Mouse (Mus musculus): ENCODE results near the gene Ank2.
"Not testable (repeated sequence)": the region's sequence is repeated elsewhere in the genome, so short reads cannot be mapped to it uniquely, and the experiment has no call there.

The Ank2 gene

DNA sequence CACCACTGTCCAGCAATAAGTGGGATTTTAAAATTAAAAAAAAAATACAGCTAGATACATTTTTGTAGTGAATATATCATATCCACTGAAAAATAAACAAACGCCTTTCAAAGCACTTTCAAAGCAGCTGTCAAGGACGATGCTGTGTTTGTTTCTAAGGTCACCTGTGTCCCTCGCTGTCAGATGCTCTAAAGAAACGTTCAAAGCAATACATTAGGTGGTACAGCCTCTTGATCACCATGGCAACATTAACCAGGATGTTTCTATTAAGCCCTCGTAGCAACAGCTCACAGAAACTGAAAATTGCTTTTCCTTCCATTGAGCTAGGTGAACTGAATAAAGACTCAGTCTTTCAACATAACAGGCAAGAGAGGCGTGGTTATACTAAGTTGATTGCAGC, 17.5 kb downstream of the Ank2 start:
- DNase-seq (ENCODE audit: low spot score in 2 of 2) = no peak

DNA sequence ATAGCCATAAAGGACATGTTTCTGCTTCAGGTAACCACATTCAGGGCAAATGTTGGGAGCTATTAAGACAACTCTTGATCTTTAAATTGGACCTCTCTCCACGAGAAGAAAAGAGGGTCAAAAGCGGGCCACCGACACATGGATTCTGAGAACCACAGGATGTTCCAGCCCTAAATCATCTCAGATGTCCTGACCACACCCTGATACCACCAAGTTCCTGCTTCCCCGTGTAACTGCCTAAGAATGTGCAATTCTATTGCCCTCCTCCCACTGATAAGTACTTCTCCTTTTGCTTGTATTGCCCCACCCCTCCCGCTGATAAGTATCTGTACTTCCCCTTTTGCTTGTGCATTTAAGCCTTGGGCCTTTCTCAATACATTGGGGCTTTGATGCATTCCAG, 18.8 kb downstream of the Ank2 start:
- not testable (repeated sequence) for DNase-seq (ENCODE audit: low spot score in 2 of 2)

DNA sequence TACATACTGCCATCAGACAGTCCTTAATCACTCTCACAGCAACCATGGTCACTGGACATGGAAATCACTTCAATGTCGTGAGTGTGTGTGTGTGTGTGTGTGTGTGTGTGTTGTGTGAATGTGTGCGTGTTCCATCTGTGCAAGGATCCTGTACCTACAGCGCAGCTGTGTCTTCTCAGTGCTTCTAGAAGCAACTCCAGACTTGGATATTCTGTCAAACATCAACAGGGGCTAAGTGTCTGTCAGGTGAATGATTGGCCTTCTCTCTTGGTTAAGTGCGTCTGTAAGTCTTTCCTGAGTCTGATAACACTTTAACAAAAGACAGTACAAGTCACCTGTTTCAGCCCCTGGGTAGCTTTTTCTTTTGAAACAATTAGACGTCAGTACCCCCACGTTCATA, 25.0 kb downstream of the Ank2 start:
- DNase-seq (ENCODE audit: low spot score in 2 of 2) = no peak

DNA sequence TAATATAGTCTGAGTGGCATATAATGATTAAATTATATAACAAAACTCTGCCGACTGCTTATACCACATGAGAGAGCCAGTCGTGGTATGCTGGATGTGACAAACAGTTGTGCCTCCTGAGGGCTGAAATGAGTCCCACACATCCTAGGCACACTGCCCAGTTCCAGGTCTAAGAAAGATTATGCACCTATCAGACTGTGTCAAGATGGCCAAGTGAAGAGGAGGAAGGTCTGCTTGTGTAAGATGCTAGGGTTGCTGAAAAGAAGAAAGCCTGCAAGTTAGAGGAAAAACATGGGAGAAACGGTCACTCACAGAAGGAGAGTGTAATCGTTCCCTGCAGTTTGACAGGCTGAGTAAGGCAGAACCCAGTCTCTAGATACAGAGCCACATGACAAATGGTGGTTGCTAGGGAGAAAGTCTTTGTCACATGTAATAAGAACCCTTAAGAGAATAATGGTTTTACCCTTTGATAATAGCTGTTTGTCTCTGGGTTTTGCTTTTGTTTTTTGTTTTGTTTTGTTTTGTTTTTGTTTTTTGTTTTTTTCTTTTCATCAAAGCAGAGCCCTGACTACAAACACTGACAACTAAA, 29.9 kb downstream of the Ank2 start:
- no peak for DNase-seq (ENCODE audit: low spot score in 2 of 2)

DNA sequence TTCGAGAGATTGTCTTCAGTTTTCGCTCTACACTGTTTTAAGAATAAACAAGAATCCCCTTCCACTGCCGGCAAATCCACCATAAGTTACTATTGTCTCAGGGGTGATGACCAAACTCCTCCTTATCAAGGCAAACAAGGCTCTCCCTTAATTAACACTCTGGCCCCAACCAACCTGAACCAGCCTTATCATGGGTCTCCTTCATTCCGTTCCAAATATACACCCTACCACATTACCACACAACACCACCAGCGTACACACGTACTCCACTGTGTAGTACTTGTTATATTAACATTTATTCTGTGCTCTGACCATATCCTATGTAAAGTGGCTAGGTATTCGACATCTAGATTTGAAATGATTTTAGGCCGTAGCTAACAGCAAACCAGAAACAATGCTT, 30.6 kb downstream of the Ank2 start:
- no peak for DNase-seq (ENCODE audit: low spot score in 2 of 2)

GRCm38 (mm10) chr3:127463816-127464480, 35.2 kb downstream of the Ank2 start:
- no peak for DNase-seq (ENCODE audit: low spot score in 2 of 2)

DNA sequence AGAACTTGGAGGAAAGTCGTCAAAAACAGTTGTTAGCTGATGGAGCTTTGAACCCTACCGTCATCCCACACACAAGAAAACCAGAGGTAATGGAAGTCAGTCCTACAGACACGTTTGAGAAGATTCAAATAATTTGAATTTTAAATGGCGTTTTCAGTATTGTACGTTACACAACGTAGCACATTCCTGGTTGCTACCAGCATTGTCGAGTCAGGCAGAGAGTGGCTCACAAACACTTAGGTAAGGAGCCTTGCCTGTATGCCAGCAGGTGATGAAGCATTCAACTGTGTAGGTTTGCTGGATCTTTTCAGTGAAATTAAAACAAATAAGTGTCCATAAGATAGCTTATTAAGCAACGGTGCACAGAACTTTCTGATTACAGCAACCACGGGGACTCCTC, 36.0 kb downstream of the Ank2 start:
- no peak for DNase-seq (ENCODE audit: low spot score in 2 of 2)

DNA sequence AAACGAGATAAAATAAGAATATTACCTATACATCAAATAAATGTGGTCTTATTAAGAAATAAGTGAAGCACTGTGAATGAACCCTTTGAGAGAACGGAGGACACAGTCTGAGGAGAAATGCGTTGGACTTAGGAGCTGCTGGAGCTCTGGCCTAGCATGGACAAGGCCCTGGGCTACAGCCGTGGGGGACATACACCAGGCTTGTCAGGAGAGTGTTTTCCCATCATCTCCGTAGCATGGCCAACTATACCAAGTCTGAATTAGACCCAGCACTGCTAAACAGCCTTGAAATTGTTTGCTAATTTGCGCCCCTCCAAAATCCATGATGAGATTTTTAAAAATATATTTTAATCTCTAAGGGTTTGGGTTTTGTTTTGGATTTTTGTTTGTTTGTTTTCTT, 36.7 kb downstream of the Ank2 start:
- DNase-seq (ENCODE audit: low spot score in 2 of 2) = no peak

DNA sequence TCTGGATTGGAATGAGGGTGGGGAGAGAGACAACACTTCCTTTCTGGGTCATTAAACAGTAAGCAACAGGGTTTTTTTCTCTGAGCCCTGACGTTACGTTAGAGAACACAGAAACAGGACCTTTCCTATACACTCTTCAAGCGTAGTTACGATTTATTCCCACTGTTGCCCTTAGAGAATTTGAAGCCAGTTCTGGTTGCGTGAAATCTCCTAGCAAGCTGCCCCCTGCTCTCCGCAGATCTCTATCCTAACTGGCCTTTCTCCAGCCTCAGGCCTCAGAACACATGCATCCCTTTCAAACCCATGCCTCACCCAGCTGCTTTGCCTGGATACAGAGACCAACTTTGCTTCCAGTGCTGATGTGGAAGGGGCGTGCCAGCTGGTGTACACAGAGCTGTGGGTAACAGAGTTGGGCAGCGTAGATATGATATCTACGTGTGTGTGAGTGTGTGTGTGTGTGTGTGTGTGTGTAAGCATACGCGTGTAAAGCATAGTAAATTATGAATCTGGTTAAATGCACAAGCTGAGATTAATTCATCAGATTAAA, 38.2 kb downstream of the Ank2 start:
- no peak for DNase-seq (ENCODE audit: low spot score in 2 of 2)

GRCm38 (mm10) chr3:127459858-127460257, 39.3 kb downstream of the Ank2 start:
- no peak for DNase-seq (ENCODE audit: low spot score in 2 of 2)

DNA sequence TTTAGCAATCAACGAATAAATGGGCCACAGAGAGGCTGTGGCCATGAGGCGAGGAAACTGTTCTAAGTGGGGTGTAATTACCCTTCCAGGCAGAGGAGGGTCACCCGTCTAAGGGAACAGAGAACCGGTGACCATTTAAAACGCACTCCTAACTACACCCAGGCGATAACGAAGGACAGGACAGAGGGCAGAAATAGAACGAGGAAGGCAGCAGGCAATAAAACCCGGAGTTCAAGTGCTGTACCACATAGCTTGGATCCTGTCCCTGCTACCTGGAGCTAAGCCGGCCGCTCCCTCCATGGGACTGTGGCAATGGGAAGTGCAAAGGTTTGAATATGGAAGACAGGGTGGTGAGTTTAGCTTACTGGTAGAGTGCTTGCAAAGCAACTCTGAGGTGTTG, 40.2 kb downstream of the Ank2 start:
- DNase-seq (ENCODE audit: low spot score in 2 of 2) = no peak

- DNase-seq (ENCODE audit: low spot score in 2 of 2) = no peak
These were observed 40.7 kb downstream of the Ank2 start for GRCm38 (mm10) chr3:127458420-127458798.

GRCm38 (mm10) chr3:127457761-127458419, 41.3 kb downstream of the Ank2 start:
- DNase-seq (ENCODE audit: low spot score in 2 of 2) = no peak

GRCm38 (mm10) chr3:127453738-127454137, 45.4 kb downstream of the Ank2 start:
- no peak for DNase-seq (ENCODE audit: low spot score in 2 of 2)

DNA sequence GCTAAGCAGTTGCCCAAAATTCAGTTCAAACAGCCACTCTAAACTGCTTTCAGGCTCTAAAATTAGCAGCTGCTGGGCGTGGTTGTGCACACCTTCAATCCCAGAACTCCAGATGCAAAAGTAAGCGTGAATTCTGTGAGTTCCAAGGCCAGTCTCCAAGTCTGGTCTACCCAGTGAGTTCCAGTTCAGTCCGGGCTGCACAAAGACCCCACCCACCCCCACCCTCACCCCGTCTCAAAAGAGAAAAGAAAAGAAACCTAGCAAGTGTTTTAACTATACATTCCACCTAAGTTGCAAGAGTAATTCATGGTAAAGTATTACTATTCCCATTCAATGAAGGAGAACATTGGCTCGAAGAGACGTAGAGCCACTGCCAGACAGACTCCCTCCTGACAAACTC, 45.9 kb downstream of the Ank2 start:
- no peak for DNase-seq (ENCODE audit: low spot score in 2 of 2)

DNA sequence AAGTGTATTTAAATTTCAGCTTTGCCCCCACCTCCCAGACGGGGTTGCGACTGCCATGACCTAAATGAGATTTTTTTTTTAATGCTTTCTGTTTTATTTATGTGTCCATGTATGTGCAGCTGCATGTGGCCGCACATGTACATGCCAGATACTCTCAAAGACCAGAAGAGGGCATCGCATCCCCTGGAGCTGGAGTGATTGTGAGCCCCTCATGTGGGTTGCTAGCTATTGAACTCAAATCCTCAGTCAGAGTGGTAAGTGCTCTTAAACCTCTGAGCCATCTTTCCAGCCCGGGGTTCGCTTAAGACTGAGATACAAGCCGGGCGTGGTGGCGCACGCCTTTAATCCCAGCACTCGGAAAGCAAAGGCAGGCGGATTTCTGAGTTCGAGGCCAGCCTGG, 46.9 kb downstream of the Ank2 start:
- no peak for DNase-seq (ENCODE audit: low spot score in 2 of 2)

DNA sequence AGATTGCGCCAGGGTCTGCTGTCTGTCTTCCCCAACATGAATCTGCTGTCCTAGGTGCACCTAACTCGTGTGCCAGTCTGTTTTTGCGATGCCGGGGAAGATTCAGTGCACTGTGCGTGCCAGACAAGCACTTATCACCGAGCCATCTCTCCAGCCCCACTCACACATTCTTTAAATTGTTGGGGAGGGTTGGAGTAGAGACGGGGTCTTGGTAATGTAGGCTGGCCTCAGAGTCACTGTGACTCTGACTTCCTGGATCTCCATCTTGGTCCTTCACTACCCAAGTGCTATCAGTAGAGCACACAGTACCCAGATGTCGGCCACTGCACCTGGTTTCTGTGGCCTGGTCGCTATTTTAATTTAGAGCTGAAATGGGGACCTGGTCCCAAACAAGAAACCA, 47.4 kb downstream of the Ank2 start:
- DNase-seq (ENCODE audit: low spot score in 2 of 2) = no peak

GRCm38 (mm10) chr3:127451070-127451469, 48.1 kb downstream of the Ank2 start:
- peak in 1 of 2 experiments; percentile 33 for DNase-seq (ENCODE audit: low spot score in 2 of 2)

DNA sequence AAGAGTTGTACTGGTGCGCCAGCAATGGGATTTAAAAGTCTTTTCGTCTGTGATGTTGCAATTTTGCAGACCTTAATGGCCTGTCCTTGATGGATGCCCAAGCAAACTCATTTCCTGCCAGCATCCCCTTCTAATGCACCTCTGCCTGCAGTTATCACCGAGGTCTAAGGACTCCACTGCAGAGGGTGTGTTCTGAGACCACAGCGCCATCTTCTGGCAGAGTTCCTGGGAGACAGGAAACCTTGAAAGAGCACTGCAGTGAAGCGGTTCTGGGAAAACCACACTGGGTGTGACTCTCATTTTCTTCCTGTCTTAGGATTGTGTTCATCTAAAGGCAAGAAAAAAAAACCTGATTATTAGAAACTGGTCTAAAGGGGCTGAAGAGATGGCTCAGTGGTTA, 53.0 kb downstream of the Ank2 start:
- peak; percentile 41 to 67 for DNase-seq (ENCODE audit: low spot score in 2 of 2)

GRCm38 (mm10) chr3:127433291-127433690, 65.9 kb downstream of the Ank2 start:
- no peak for DNase-seq (ENCODE audit: low spot score in 2 of 2)

- DNase-seq (ENCODE audit: low spot score in 2 of 2) = no peak
These were observed 69.3 kb downstream of the Ank2 start for GRCm38 (mm10) chr3:127429866-127430265.

GRCm38 (mm10) chr3:127428527-127428926, 70.6 kb downstream of the Ank2 start:
- DNase-seq (ENCODE audit: low spot score in 2 of 2) = no peak

DNA sequence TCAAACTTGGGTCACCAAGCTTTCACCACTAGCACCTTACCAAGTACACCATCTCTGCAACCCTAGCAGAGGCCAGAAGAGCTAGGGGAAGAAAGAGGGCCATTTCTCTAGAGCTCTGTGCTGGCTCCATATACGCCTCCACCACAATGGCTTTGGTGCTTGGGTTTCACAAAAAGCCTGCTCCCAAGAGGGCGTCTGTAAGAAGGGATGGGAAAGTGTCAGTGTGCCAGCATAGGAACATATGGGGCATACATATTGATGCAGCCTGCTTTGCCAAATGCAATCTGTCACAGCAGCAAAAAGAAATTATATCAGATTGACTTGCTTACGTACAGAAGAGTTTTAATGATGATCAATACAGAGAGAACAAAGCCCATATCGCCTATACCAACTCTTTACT, 82.2 kb downstream of the Ank2 start:
- DNase-seq (ENCODE audit: low spot score in 2 of 2) = no peak
